Mouse (Mus musculus): Measurements from ENCODE around the gene Sash1.

GRCm38 (mm10) chr10:8770931-8771653, 114.8 kb downstream of the Sash1 start:
- TF ChIP-seq GATA1 (IDR thresholded peaks at IDR 0.05; ENCODE audit: borderline replicate concordance, low read length) = no peak
- no peak for TF ChIP-seq FLI1 (IDR thresholded peaks at IDR 0.05; ENCODE audit: low read length)
